Mouse (Mus musculus): ENCODE measurements at regions not wholly inside any gene's neighbourhood (a gene's known extent, or its start where the extent isn't known, plus 50 kb on each side); places are given as distances from the start of the nearest gene placed in this dataset.

GRCm38 (mm10) chr4:97132650-97133049, 50.3 kb downstream of the Gm10192 start:
- DNase-seq: no peak

DNA sequence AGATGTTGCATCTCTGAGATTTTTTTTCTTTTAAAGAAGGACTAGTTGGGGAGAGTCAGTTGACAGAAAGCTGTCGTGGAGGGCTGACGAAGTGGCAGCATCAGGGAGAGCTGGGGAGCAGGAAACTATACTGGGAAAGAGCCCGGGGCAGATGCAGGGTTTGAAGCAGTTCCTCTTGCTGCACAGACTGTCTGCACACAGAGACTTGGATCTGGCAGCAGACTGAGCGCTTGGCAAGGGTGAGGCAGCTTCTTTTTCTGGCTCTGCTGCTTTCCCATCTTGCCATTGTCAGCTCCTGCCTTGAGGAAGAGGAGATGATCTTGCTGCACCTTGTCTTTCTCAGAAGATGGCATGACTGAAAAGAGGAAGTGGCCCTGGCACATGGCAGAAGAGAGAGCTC, 55.2 kb downstream of the Gm10192 start:
- DNase-seq: no peak

- no peak for DNase-seq
These were observed 59.1 kb downstream of the Gm10192 start for GRCm38 (mm10) chr4:97123861-97124260.

- no peak for DNase-seq
These were observed 61.0 kb downstream of the Gm10192 start for GRCm38 (mm10) chr4:97121952-97122351.

DNA sequence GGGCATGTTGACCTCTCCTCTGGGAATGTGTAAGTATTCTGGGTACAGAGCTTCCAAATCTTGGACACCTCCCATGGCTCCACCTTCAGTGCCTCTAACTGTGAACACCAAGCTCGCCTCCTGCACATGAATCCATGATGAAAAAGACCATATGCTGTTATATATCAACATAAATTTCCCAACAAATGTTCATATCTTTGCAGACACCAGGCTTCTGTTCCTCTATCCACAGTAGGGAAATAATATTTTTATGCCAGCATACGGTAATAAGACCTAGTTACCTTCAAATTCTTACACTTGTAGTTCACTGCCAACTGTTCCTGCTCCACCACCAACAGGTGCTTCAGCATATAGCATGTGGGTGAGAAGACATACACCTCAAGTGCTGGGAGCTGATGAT, 63.5 kb downstream of the Gm10192 start:
- no peak for DNase-seq

DNA sequence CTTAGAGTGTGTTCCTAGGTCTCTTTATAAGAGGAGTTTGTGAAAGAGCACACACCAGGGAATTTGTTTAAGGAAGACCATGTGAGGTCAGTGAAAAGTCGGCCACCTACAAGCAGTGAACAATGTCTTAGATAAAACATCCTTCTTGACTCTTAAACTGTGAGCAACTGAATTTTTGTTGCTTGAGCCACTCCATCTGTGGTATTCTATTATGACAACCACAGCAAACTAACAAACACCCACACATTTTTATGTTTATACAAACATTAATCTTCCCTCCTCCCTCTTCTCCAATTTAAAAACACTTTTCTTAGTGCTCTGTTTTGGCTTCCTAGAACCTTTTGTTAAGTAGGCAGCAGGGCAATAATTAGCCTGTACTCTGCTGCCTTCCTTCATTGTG, 66.0 kb downstream of the Gm10192 start:
- no peak for DNase-seq

DNA sequence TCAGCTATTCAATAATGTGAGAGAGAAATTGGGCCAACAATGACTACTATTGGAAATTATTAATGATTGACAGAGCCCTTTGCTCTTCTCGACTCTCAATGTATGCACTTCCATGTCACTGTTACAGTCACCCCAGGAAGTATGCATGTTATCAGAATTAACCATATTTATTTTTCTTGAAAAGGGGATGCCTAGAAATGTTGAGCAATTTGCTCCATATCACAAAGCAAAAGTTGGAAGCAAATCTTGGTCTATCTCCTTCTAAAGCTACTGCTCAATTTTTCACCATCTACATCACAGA, 80.3 kb downstream of the Gm10192 start:
- DNase-seq: no peak

DNA sequence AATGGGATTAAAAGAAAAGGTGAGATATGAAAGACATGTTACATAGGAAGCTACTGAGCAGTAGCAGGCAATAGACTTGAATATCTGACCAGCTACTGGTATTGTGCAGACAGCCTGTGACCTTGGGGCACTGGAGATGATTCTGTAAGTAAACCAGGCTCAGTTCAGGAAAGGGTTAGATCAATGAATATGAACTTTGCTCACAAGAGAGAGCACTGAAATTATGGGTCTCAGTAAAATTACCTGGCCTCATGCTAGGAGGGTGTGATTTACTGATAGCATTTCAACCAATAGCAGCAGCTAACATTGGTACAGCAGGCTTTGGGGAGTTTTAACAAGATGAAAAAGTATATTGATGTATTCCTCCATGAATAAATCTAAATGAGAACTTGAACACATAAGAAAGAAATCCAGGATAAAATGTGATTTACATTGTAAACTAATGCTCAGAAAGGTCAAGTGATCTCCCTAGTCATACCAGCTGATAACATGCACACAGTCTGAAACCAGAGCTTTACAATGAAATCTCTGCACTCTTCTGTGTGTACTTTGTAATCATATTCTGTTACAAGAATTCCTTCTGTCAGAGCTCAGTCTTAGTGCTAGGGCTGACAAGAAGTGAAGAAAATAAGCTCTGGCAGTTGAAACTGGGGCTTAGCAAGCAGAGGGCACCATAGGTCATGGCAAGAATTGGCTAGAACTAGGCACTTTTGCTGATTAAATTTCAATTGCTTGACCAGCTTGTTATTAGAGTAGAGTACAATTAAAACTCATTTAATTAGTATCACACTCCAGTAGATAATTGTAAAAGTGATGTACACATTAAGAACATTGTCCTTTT, 80.8 kb downstream of the Gm10192 start:
- no peak for DNase-seq

GRCm38 (mm10) chr4:97099721-97100120, 83.2 kb downstream of the Gm10192 start:
- DNase-seq: no peak

GRCm38 (mm10) chr4:97093576-97093975, 89.4 kb downstream of the Gm10192 start:
- DNase-seq: no peak

DNA sequence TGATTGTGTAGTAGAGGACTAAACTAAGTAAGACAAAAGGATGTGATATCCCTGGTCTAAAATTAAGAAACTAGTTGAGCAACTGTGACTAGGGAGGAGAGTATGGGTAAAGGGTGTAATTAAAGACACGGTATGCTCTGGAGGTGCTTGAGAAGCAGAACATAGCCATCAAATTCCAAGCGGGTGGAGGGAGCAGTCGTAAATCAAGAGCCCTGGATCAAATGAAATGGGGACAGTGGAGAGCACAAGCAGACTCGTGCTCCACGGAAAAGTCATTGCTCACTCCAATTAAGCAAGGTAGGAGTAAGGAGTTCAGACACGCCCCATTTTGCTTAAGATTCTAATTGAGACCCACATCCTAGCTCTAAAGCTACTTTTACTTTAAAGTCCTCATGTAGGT, 132.2 kb downstream of the Gm10192 start:
- no peak for DNase-seq

DNA sequence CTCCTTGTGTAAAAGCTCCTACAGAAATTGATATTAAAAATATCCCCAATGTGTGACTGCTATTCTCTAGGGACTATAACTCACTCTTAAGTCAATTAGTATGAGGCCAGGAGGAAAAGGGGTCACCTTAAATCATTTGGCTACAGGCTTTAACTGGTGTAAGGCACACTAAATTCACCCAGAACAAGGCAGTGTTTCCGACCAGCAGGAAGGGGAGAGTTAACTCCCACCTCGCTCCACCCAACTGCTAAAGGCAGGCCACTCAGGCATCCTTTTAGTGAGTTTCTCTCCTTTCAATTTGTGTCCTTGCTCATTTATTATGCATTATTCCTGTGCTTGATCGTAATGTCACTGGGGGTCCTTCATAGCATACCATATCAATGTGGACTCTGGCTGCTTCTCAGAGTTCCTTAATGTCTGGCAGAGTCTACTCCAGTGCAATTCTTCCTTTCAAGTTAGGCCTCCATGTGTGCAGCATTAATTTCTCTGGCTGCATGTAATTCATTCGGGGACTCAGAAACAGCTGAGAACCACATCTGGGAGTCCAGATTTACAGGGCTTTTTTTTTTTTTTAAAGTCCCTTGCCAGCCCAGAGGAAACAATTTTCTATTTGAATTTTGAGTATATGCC, 133.8 kb downstream of the Gm10192 start:
- no peak for DNase-seq

GRCm38 (mm10) chr4:97037693-97038348, 145.1 kb downstream of the Gm10192 start:
- DNase-seq: peak; percentile 34

DNA sequence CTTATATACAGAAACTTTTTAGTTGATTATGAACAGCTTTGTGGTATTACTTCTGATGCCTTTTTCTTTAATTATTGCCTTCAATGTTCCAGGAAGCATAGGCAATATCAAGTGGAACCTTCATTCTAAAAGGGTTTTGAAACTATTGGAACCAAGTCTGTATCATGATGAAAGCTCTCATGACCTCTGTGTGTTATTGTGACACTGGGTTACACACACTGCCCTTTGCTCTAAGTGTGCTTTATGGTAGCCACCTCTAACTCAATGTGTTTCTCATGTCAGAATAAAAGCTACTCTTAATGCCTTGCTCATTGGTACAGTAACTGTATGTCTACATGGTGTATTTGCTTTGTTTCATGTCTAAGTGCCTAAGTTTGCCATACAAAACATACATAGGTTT, 154.0 kb downstream of the Gm10192 start:
- no peak for DNase-seq

DNA sequence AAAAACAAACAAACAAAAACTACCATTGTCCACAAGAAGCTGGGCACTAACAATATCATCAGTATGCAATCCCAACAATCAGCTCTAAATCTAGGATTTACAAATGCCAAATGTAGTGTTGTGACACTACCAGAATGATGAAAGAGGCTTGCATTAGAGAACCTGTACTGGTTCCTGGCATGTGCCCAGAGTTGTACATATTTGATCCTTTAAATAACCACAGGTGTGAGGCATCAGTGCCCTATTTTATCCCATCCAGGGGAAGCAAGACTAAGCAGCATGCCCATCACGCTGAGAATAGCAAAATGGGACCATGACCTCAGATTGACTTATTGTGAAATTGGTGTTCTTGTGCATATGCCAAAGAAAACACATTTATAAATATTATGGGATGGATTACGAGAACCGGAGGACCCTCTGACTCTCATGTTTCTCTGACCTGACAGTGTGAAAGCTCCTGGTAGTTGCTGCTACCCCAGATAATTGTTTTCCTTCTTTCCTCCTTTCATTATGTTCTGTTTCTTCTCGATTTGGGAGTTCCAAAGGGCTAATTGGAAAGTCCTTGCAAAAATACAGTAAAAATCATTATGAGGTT, 157.4 kb downstream of the Gm10192 start:
- no peak for DNase-seq

GRCm38 (mm10) chr4:97001321-97001720, 181.6 kb downstream of the Gm10192 start:
- DNase-seq: no peak

DNA sequence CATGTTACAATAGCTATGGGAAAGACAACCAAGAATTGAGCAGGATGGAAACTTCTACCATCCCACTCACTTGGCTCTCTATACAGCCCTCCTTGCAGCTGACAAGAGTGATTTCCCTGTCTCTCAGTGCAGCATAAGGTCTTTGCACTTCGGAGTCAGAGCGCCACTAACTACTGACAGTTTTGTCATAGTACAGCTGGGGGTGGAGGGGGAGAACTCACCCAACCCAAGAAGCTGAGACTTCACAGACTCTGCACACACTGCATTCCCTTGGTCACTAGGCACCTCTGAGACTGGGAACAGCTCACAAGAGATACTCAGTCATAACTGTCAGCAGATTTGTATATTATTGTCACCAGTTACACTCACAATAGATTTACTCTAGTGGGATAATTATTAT, 195.3 kb upstream of the Gm12695 start:
- DNase-seq: no peak

DNA sequence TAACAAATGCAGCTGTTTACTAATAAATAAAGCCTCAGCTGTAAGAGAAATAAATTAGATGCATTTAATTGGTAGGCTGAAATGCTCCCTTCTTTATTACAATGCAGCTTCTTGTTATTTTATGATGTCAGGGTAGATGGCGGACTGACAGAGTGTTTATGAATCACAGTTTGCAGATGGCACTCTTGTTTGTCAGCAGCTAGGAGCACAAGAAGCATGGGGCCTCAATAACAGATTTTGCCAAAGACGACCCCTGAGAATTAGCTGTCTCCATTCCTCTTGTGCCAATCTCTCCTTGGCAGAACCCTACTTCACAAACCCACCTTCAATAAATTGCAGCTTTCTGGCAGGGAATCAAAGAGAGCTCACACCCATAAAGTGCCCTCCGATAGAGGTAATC, 194.9 kb upstream of the Gm12695 start:
- no peak for DNase-seq

DNA sequence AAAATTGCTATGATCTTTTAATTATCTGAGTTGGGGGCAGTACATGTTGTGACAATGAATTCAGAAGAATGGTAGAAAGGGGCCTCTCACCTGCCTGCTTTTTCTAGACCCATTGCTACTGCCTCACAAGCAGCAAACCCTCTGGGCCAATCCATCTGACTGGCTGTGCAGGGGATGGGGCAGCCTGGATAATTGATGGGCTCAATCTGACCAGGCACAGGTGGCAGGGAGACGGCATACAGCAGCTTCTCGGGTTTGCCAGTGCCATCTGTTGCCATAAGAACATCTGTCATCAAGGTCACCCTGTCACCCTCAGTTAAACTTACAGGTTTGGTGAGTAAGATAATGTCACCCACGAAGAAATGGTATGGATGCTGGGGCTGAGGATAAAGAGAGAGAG, 189.9 kb upstream of the Gm12695 start:
- DNase-seq: no peak

- DNase-seq: no peak
These were observed 188.8 kb upstream of the Gm12695 start for GRCm38 (mm10) chr4:96973804-96974203.

DNA sequence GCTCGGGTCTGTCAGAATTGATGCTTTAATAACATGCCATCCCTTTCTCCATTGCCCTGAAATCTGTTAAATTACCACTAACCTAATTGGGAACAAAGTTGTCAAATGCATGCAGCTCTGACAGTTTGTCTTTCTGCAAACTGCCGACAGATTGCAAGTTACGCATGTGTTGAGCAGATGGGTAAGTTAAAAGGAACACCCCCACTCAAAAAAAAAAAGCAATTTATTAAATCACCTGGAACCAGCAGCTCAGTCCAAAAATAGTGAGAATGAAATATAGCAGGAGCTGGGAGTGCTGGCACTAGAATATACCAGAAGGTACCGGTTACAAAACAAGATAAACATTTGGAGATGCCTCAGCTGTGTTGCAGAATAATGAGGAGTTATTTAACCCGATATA, 184.2 kb upstream of the Gm12695 start:
- DNase-seq: no peak

GRCm38 (mm10) chr4:96968545-96969164, 183.7 kb upstream of the Gm12695 start:
- DNase-seq: no peak

Data from adrenal gland, postnatal 14 days (tissue).